Mouse (Mus musculus) E14TG2a.4 (cell line): ENCODE measurements around the gene Cntnap5b.

ENCODE experiments used
- CTCF ChIP-seq: conservative IDR thresholded peaks from 2 replicates; pipeline ENCODE4 v1.5.1; 2014; ENCODE audit warnings: low read length
- POU5F1 ChIP-seq: IDR thresholded peaks from 2 replicates; pipeline ENCODE4 v1.6.1; 2014; ENCODE audit warnings: low read length, borderline replicate concordance

DNA sequence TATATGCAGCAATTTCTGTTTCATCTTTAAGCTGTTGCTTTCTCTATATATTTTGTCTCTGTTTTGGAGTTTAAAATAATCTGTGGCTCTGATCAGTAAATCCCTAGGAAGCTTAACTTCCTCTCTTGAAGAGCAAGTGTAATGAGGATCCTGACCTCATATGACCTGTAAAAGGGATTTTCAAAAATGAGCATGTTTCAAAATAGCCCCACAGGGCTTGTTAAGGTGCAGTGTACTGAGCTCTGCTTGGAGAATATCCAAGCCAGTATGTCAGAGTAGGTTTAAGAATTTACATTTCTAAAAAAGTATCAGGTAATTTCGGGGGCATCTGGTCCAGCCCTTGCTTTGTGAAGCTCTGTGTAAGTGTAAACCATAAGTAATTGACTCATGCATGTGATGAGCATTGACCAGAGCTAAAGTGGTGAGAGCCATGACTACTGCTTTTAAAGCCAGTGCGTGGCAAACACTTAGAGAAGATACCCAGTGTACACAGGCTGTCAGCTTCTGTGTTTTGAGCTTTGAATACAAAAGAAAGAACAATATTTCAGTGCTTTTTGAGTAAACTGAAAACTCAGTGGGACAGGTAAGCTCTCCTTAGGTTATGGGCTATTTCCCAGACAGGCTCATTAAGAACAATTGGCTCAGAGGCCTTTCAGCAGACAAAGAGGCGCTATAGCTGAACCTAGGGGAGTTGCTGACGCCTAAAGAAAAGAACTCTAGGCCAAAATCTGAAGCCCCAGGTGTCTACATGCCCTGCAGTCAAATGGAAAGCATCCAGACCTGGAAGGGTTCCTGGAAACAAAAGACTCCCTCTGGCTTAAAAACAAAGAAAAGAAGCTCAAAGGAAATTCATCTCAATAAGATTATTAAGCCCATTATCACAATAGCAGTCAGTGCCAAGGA lies 197.9 kb downstream of the Cntnap5b start:
- TF ChIP-seq CTCF (no peak), POU5F1 (no peak)
